Mouse (Mus musculus): ENCODE measurements around the gene Gtf3c1.
A peak's percentile ranks its signal among the peaks of the same experiment; 100 is the strongest.

The Gtf3c1 gene

GRCm38 (mm10) chr7:125707186-125707585 is 394 bp downstream of the Gtf3c1 start:
- DNase-seq (ENCODE audit: low read depth, low spot score), result no peak

DNA sequence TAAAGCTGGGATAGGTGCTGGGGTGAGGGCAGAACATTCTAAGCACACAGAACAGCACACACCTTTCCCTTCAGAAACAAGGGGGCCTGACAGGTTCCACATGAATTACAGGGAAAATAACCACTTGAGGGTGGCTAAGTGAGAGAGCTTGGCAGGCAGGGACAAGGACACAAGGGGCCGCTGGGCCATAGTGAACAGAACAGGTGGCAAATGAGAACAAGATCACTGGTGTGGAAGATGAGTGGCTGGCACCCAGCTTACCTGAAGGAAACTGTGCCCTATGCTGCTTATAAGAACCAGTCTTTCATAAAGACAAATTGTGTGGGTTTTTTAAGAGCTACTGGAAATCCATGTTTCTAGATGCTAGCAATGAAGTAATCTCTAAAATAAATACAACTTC is 4.8 kb downstream of the Gtf3c1 start:
- no peak for DNase-seq (ENCODE audit: low read depth, low spot score)

- no peak for DNase-seq (ENCODE audit: low read depth, low spot score)
Observed at GRCm38 (mm10) chr7:125694056-125694455, 13.5 kb downstream of the Gtf3c1 start.

DNA sequence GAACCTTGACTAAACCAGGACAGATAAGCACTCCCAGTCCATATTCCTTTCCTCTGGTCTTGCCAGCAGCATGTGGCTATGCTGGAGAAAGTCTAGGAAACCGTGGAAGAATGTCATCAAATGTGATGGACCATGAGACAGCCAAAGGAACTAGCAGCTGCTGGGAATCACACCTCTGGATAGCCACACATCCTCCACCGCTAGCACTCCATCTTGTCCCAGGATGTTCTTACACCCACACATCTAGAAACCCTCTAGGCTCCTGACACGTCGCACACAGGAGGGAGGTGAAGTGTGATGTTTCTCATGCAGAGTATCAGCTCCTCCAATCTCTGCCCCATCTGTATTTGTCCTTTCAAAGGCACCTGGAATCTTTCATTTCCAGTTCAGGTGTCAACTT is 17.1 kb downstream of the Gtf3c1 start:
- DNase-seq (ENCODE audit: low read depth, low spot score), result no peak

DNA sequence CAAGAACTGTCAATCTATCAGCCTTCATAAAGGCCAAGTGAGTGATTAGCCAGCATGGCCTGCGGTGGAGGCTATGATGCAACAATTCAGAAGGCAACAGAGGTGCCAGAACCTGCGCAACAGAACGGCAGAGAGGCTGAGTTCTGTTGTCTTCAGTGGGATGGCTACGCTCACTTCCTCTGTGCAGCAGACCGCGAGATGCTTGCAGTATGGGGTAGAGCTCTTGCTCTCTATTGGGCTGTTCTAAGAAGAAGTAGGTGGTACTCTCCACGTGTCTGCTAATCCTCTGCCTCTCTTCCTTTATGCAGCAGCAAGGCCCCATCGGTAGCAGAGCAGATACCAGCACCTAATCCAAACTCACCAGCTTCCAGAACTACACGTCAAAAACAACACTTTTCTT is 27.6 kb downstream of the Gtf3c1 start:
- no peak for DNase-seq (ENCODE audit: low read depth, low spot score)

DNA sequence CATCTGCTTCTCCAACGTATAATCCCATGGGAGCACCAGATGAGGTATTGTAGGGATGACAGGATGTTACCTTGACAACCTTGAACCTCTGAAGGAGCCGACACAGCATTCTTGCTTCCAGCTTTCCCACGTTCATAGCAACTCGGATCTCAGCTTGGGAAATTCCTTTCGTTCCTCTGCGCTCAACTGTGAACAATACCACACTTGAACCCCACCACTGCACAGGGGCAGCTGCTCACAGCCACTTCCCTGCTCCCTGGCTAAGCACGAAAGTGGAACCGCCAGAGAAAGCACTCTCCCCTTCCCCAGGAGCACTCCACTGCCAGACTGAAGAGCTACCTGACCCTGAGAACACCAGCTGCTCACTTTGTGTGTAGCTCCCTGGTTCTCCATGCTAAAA is 28.8 kb downstream of the Gtf3c1 start:
- DNase-seq (ENCODE audit: low read depth, low spot score), result no peak

GRCm38 (mm10) chr7:125674916-125675315 is 32.7 kb downstream of the Gtf3c1 start:
- no peak for DNase-seq (ENCODE audit: low read depth, low spot score)

DNA sequence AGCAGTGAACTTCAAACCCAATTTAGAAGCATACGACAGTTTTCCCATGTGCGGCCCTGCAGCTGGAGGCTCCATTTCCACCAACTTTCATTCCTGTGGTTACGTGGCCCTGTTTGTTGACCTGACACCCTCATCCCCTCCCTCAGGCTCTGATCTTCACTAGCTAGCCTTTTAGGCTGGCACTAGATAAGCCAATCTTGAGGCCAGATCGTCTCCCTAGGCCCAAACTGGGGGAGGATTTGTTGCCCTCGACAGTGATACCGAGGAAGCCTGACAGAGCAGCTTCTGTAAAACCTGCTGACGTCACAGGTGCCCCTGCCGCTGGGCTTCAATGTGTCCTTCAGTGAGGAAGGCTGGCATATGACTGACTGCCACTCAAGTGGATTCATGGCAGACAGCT is 36.2 kb downstream of the Gtf3c1 start:
- no peak for DNase-seq (ENCODE audit: low read depth, low spot score)

DNA sequence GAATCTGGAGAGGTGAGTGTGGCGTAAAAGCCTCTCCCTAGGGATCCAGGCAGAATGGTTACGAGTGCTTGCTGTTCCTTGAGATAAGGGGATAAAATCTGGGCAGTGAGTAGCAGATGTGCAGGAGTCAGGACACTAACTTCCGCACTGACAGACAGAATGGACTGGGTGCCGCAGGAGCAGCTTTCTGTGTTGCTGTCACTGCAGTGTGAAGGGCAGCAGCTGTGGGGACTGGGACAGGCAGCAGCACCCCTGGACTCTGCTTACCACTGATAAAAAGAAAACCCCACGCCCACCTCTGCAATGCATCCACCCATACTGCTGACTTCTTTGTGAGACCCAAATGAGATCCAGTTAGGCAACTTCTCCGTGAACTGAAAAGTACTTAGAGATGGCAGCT is 36.7 kb downstream of the Gtf3c1 start:
- DNase-seq (ENCODE audit: low read depth, low spot score), result no peak

DNA sequence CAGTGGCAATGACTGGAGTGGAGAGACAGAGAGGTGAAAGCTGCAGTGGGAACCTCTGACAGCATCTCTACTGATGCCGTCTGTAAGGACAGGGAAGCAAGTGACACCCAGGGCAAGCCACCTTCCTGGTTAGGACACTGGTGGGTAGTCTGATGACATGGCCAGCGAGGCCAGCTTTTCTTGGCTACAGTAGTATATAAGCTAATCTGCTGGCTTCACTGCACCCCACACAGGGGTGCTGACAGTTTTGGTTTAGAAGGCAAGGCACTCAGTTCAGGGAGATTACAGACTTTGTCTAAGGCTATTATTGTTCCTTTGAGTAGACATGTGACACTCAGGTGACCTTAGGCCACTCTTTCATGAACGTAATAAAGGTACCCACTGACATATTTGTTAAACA is 43.9 kb downstream of the Gtf3c1 start:
- no peak for DNase-seq (ENCODE audit: low read depth, low spot score)

DNA sequence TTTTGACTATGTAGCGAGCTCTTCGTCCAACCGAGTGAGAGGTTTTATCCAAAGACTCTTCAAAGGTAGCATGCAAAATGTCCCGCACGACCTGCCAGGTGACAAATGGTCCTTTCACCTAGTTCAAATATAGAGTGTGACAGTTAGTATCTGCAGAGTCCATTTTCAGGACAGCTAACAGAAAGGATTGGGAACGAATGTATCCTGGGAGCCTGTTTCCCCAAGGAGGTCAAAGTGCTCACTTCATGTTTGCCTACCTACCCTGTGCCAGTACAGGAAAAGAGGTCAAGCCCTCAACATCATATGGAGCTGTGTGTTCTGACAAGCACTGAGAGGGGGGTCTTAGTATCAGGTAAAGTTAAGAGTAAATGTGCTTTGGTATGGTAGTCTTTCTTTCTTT is 50.1 kb downstream of the Gtf3c1 start:
- DNase-seq (ENCODE audit: low read depth, low spot score), result no peak

DNA sequence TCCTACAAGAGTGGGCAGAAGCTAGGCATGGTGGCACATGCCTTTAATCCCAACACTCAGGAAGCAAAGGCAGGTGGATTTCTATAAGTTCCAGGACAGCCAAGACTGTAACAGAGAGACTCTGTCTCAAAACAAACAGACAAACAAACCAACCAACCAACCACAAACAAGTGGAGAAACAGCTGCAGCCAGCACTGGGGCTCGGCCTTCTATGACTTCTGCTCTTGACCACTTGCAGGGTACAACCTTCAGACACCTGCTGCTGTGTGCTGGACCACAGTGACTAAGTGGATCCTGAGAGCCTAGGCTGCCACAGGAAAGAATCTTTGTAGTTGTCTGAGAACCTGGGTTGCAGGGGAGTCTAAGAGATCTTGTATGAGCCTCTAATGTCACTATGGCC is 58.6 kb downstream of the Gtf3c1 start:
- DNase-seq (ENCODE audit: low read depth, low spot score), result no peak

GRCm38 (mm10) chr7:125645413-125645812 is 62.2 kb downstream of the Gtf3c1 start:
- no peak for DNase-seq (ENCODE audit: low read depth, low spot score)

GRCm38 (mm10) chr7:125643880-125644279 is 63.7 kb downstream of the Gtf3c1 start:
- DNase-seq (ENCODE audit: low read depth, low spot score), result no peak

- DNase-seq (ENCODE audit: low read depth, low spot score), result peak; percentile 26
Observed at GRCm38 (mm10) chr7:125638870-125639386, 68.7 kb downstream of the Gtf3c1 start.

DNA sequence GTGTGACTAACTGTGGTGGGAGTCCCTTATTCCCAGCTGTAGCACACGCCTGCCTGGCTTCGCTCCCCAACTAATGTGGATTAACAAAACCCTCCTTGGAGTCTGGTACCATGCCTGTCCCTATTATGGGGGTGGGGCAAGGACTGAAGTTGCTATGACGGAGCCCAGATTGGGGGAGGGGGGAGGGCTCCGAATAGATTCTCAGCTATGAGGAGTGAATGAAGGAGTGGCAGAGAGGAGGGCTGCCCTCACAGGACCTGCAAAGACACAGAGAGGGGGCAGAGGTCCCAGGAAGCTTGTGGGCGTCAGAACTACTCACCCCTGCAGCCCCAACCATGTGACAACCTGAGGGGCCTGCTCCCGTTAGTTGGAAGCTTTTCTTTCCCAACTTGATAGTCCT is 69.2 kb downstream of the Gtf3c1 start:
- no peak for DNase-seq (ENCODE audit: low read depth, low spot score)

DNA sequence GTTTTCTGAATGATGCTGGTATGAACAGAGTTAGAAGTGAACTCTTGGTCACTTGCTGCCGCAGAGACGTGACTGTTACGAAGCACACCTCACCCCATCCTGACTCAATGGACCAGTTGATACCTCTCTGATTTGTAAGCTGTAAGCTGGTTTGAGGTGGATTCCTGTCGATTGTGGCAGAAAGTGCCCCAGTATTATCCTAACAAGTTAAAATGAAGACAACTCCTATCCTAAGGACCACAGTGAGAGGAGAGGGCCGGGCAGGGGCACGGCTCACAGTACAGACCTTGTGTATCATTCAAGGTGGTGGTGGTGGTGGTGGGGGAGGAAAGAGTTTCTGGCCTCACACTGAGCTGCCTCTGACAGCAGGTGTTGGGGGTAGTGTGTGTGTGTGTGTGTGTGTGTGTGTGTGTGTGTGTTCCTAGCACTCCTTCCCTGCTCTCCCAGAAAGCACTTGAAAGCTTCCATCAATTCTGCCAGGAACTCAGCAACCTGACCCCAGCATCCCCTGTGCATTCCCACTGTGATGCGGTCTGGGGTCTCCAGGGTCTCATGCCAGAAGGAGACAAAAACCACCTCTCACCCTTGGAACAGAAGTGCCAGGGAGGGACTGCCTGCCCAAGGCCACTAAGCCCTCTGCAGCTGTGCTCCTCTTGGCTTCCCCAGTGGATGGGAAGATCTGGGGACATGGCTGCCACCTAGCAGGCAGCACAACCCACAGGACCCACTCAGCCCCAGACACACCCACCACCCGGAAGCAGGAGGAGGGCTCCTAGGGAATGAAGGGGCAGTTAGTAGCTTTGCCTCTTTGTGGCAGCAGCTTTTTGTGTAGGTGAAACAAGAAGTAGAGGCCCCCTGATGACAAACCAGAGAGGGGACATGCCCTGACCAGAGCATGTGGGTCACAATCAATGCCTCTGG is 70.1 kb downstream of the Gtf3c1 start:
- DNase-seq (ENCODE audit: low read depth, low spot score), result no peak

DNA sequence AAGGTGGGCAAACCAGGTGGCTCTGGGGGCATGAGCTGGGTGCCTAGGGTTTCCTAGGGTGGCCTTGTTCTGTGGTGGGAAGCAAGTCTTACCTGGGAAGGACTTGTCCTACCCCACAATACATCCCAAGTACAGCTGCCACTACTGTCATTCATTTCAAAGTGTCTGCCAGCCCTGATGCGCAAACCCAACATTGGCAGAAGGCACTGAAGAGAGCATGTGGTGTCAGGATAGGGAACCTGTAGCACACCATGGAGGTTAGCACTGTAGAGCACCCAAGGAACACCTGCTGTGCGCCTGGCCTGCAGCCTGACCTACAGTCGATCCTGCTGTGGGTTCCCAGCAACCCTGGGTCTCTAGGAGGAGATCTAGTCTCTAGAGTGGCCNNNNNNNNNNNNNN is 76.6 kb downstream of the Gtf3c1 start:
- DNase-seq (ENCODE audit: low read depth, low spot score), result no peak

- no peak for DNase-seq (ENCODE audit: low read depth, low spot score)
Observed at GRCm38 (mm10) chr7:125630317-125630716, 77.3 kb downstream of the Gtf3c1 start.

GRCm38 (mm10) chr7:125625829-125626228 is 81.8 kb downstream of the Gtf3c1 start:
- no peak for DNase-seq (ENCODE audit: low read depth, low spot score)

DNA sequence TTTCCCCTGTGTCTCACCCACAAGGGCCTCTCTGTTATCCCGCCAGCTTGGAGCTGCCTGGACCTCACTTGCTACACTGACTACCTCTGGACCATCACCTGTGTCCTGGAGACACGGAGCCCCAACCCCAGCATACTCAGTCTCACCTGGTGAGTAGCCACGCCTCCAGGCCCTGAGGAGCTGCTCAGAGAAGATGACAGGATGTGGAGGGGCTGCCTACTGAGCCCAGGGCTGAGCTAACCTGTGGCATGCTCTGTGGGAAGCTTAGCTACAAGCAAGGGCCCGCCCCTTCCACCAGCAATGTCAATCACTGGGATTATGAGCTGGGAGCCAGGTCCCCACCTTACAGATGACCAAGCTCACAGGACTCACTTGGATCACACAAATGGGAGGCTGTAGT is 82.4 kb downstream of the Gtf3c1 start:
- no peak for DNase-seq (ENCODE audit: low read depth, low spot score)

DNA sequence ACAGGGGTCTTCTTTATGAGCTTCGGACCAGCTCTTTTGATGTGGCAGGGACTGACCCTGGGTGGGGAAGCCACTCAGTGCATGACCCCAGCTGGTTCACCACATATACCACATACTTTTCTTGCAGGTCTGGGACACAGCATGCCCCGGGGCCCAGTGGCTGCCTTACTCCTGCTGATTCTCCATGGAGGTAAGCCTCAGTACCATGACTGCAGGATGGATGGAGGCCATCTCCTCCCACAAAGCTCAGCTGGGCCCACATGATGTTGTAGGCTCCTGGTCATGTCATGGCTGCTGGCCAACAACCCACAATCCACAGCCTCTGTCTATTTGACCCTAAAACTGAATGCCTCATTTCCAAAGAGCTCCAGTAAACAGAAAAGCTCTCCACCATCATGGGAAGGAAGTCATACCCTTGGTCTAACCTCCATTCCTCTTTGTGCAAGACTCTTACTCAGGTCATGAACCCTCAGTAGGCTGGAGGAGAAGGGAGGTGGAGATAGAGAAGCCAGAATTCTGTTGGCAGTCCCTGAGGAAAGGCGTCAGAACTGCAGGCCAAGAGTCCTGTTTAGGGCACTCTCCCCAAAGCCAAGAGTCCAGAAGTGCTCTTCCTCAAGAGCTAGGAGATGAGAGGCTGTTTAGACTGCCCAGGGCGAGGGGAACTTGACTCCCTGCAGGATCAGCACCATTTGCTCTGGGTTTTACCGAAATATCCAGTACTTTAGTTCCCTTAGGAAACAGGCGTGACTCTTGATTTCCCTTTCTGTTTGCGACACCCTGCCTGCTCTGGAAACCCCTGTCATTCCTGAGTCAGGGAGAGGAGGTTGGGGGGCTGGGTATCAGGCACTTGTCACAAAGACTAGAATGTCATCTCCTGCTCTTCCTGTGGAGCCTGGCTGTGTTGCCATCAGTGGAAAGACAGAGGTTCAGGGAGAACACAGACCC is 84.6 kb downstream of the Gtf3c1 start:
- DNase-seq (ENCODE audit: low read depth, low spot score), result no peak

Measured in WW6 (cell line).